Mouse (Mus musculus): ENCODE measurements around the gene Gm17617. TPM values are rescaled to one million over a fixed set of nuclear protein-coding genes. Genes with fewer than 3 reads are reported as not detected.
A peak's percentile ranks its signal among the peaks of the same experiment; 100 is the strongest.

The Gm17617 gene
- polyA plus RNA-seq (2016; fragmentation: Nextera tagmentation; extraction: Ambion mirVana) = not detected in 2 replicates

GRCm38 (mm10) chr13:55133448-55133847 lies at the start of gene Gm17617:
Gene Gm17617 (minus strand): TSS chr13:55133548.
- Histone ChIP-seq H3K27me3 (no peaks in the 10 kb centered on the region), H3K4me3 (replicated peaks) (no peak within 1 kb of the TSS), H3K9ac (no peak within 1 kb of the TSS), H3K4me2 (no peak within 1 kb of the TSS), H3K36me3 (replicated peaks) (peaks cover 41% of the 10 kb centered on the region), H3K27ac (no peak within 1 kb of the TSS), H3K4me1 (no peaks in the 10 kb centered on the region), H3K9me3 (no peaks in the 10 kb centered on the region)
- ATAC-seq (ENCODE audit: low FRiP score) = no peak
- 97% methylated on average over 2 of the region's 2 CpGs for WGBS

GRCm38 (mm10) chr13:55182173-55182894 lies 49.0 kb upstream of the Gm17617 start:
- WGBS = 3% methylated on average over 23 of the region's 23 CpGs
- Histone ChIP-seq H3K4me3 (replicated peaks) (peak overlapping the region; percentile 29), H3K9ac (peak overlapping the region; percentile 25; the same call in 1 of the 2 replicates), H3K27me3 (no peaks in the 10 kb centered on the region), H3K4me1 (peaks cover 10% of the 10 kb centered on the region), H3K36me3 (replicated peaks) (no peaks in the 10 kb centered on the region), H3K27ac (peak overlapping the region; percentile 75), H3K4me2 (peak overlapping the region; percentile 52), H3K9me3 (no peaks in the 10 kb centered on the region)
- ATAC-seq (ENCODE audit: low FRiP score) = peak; percentile 82

GRCm38 (mm10) chr13:55181786-55182172 lies 48.4 kb upstream of the Gm17617 start:
- Histone ChIP-seq H3K27ac (no peak overlapping the region), H3K27me3 (no peaks in the 10 kb centered on the region), H3K4me3 (replicated peaks) (no peak overlapping the region; the same call in 1 of the 2 replicates), H3K36me3 (replicated peaks) (no peaks in the 10 kb centered on the region), H3K4me1 (peaks cover 10% of the 10 kb centered on the region), H3K9me3 (no peaks in the 10 kb centered on the region), H3K9ac (no peak overlapping the region), H3K4me2 (peak overlapping the region; percentile 52)
- WGBS = 69% methylated on average over 2 of the region's 2 CpGs
- ATAC-seq (ENCODE audit: low FRiP score) = no peak

GRCm38 (mm10) chr13:55179591-55179990 lies 46.2 kb upstream of the Gm17617 start:
- Histone ChIP-seq H3K27ac (no peak overlapping the region), H3K4me3 (replicated peaks) (no peak overlapping the region), H3K9me3 (no peaks in the 10 kb centered on the region), H3K9ac (no peak overlapping the region), H3K4me2 (no peak overlapping the region), H3K4me1 (peaks cover 10% of the 10 kb centered on the region), H3K36me3 (replicated peaks) (no peaks in the 10 kb centered on the region), H3K27me3 (no peaks in the 10 kb centered on the region)
- 96% methylated on average over 3 of the region's 3 CpGs for WGBS
- no peak for ATAC-seq (ENCODE audit: low FRiP score)

- Histone ChIP-seq H3K4me3 (replicated peaks) (no peak overlapping the region), H3K27me3 (no peaks in the 10 kb centered on the region), H3K9me3 (no peaks in the 10 kb centered on the region), H3K4me1 (peaks cover 10% of the 10 kb centered on the region), H3K9ac (no peak overlapping the region), H3K36me3 (replicated peaks) (no peaks in the 10 kb centered on the region), H3K27ac (no peak overlapping the region), H3K4me2 (no peak overlapping the region)
- 29% methylated on average over 2 of the region's 2 CpGs for whole genome bisulfite sequencing
- ATAC-seq (ENCODE audit: low FRiP score) = peak; percentile 37; the same call in 1 of the 2 replicates
Observed at GRCm38 (mm10) chr13:55178556-55178955, 45.2 kb upstream of the Gm17617 start.

- no peak overlapping the region for H3K4me2 ChIP-seq
- no peak overlapping the region for H3K9ac ChIP-seq
- H3K27me3 ChIP-seq = no peaks in the 10 kb centered on the region
- no peak overlapping the region for H3K4me3 ChIP-seq (replicated peaks)
- no peak for ATAC-seq (ENCODE audit: low FRiP score)
- 66% methylated on average over 4 of the region's 4 CpGs for WGBS
- H3K4me1 ChIP-seq = peaks cover 10% of the 10 kb centered on the region
- 0 out of 2 replicates have a peak overlapping the region, but pooled peaks have one; percentile 47 for H3K27ac ChIP-seq
- H3K36me3 ChIP-seq (replicated peaks) = no peaks in the 10 kb centered on the region
- H3K9me3 ChIP-seq = no peaks in the 10 kb centered on the region
Observed at GRCm38 (mm10) chr13:55177903-55178496, 44.7 kb upstream of the Gm17617 start.

- Histone ChIP-seq H3K27ac (no peak overlapping the region), H3K27me3 (no peaks in the 10 kb centered on the region; the same call in 1 of the 2 replicates), H3K9me3 (no peaks in the 10 kb centered on the region), H3K9ac (no peak overlapping the region), H3K4me3 (replicated peaks) (no peak overlapping the region), H3K4me1 (peaks cover 8% of the 10 kb centered on the region), H3K4me2 (no peak overlapping the region), H3K36me3 (replicated peaks) (no peaks in the 10 kb centered on the region)
- ATAC-seq (ENCODE audit: low FRiP score) = no peak
- WGBS = 89% methylated on average over 6 of the region's 6 CpGs
Observed at GRCm38 (mm10) chr13:55176265-55176664, 42.9 kb upstream of the Gm17617 start.

- no peak for ATAC-seq (ENCODE audit: low FRiP score)
- peaks cover 10% of the 10 kb centered on the region for H3K4me1 ChIP-seq
- no peak overlapping the region for H3K9ac ChIP-seq
- no peak overlapping the region for H3K4me2 ChIP-seq
- no peaks in the 10 kb centered on the region for H3K36me3 ChIP-seq (replicated peaks)
- WGBS = 74% methylated on average over 11 of the region's 11 CpGs
- H3K27ac ChIP-seq = no peak overlapping the region
- no peaks in the 10 kb centered on the region; the same call in 1 of the 2 replicates for H3K27me3 ChIP-seq
- no peaks in the 10 kb centered on the region for H3K9me3 ChIP-seq
- no peak overlapping the region for H3K4me3 ChIP-seq (replicated peaks)
Observed at GRCm38 (mm10) chr13:55174347-55174746, 41.0 kb upstream of the Gm17617 start.

GRCm38 (mm10) chr13:55172336-55172770 lies 39.0 kb upstream of the Gm17617 start:
- Histone ChIP-seq H3K4me3 (replicated peaks) (no peak overlapping the region), H3K4me2 (peak overlapping the region; percentile 42), H3K9ac (no peak overlapping the region), H3K27ac (no peak overlapping the region), H3K9me3 (no peaks in the 10 kb centered on the region), H3K27me3 (no peaks in the 10 kb centered on the region; the same call in 1 of the 2 replicates), H3K36me3 (replicated peaks) (no peaks in the 10 kb centered on the region), H3K4me1 (peaks cover 18% of the 10 kb centered on the region)
- 48% methylated on average over 7 of the region's 7 CpGs for WGBS
- no peak for ATAC-seq (ENCODE audit: low FRiP score)

GRCm38 (mm10) chr13:55171517-55172335 lies 38.4 kb upstream of the Gm17617 start:
- H3K36me3 ChIP-seq (replicated peaks) = no peaks in the 10 kb centered on the region
- no peaks in the 10 kb centered on the region; the same call in 1 of the 2 replicates for H3K27me3 ChIP-seq
- H3K4me1 ChIP-seq = peaks cover 18% of the 10 kb centered on the region
- 17% methylated on average over 26 of the region's 26 CpGs for WGBS
- H3K27ac ChIP-seq = peak overlapping the region; percentile 65
- H3K9me3 ChIP-seq = no peaks in the 10 kb centered on the region
- no peak overlapping the region for H3K4me3 ChIP-seq (replicated peaks)
- H3K9ac ChIP-seq = 0 out of 2 replicates have a peak overlapping the region, but pooled peaks have one; percentile 21
- peak; percentile 60 for ATAC-seq (ENCODE audit: low FRiP score)
- peak overlapping the region; percentile 42 for H3K4me2 ChIP-seq

GRCm38 (mm10) chr13:55168958-55169369 lies 35.6 kb upstream of the Gm17617 start:
- Histone ChIP-seq H3K4me2 (no peak overlapping the region), H3K36me3 (replicated peaks) (no peaks in the 10 kb centered on the region), H3K27ac (peak overlapping the region; percentile 25; the same call in 1 of the 2 replicates), H3K9me3 (no peaks in the 10 kb centered on the region), H3K9ac (peak overlapping the region; percentile 17; the same call in 1 of the 2 replicates), H3K27me3 (no peaks in the 10 kb centered on the region; the same call in 1 of the 2 replicates), H3K4me1 (peaks cover 18% of the 10 kb centered on the region), H3K4me3 (replicated peaks) (no peak overlapping the region)
- peak; percentile 61; the same call in 1 of the 2 replicates for ATAC-seq (ENCODE audit: low FRiP score)
- 78% methylated on average over 13 of the region's 13 CpGs for WGBS

- no peak overlapping the region for H3K27ac ChIP-seq
- WGBS = 97% methylated on average over 5 of the region's 5 CpGs
Observed at GRCm38 (mm10) chr13:55168255-55168654, 34.9 kb upstream of the Gm17617 start.

More at GRCm38 (mm10) chr13:55168255-55168654, 34.9 kb upstream of the Gm17617 start:
- no peaks in the 10 kb centered on the region for H3K9me3 ChIP-seq
- H3K27me3 ChIP-seq = no peaks in the 10 kb centered on the region; the same call in 1 of the 2 replicates
- H3K4me2 ChIP-seq = no peak overlapping the region
- no peaks in the 10 kb centered on the region for H3K36me3 ChIP-seq (replicated peaks)
- H3K9ac ChIP-seq = no peak overlapping the region
- no peak for ATAC-seq (ENCODE audit: low FRiP score)
- H3K4me3 ChIP-seq (replicated peaks) = no peak overlapping the region
- H3K4me1 ChIP-seq = peaks cover 18% of the 10 kb centered on the region

Data from forebrain, embryonic 12.5 days (tissue).